Mouse (Mus musculus) heart, postnatal 0 days (tissue): ENCODE measurements around the gene Rbm6.

ENCODE experiments used
- CTCF ChIP-seq: IDR thresholded peaks from 2 replicates; pipeline ENCODE4 v1.5.1; 2016; ENCODE audit warnings: antibody characterized with exemption, control low read depth, low read depth
- EP300 ChIP-seq: IDR thresholded peaks from 2 replicates; pipeline ENCODE4 v1.6.1; 2016; ENCODE audit warnings: antibody characterized with exemption, low read depth

- no peak for TF ChIP-seq EP300
- no peak for TF ChIP-seq CTCF
These were observed 146.0 kb downstream of the Rbm6 start for GRCm38 (mm10) chr9:107727041-107727440.
